Mouse (Mus musculus): ENCODE measurements at regions not wholly inside any gene's neighbourhood (a gene's known extent, or its start where the extent isn't known, plus 50 kb on each side); places are given as distances from the start of the nearest gene placed in this dataset.

DNA sequence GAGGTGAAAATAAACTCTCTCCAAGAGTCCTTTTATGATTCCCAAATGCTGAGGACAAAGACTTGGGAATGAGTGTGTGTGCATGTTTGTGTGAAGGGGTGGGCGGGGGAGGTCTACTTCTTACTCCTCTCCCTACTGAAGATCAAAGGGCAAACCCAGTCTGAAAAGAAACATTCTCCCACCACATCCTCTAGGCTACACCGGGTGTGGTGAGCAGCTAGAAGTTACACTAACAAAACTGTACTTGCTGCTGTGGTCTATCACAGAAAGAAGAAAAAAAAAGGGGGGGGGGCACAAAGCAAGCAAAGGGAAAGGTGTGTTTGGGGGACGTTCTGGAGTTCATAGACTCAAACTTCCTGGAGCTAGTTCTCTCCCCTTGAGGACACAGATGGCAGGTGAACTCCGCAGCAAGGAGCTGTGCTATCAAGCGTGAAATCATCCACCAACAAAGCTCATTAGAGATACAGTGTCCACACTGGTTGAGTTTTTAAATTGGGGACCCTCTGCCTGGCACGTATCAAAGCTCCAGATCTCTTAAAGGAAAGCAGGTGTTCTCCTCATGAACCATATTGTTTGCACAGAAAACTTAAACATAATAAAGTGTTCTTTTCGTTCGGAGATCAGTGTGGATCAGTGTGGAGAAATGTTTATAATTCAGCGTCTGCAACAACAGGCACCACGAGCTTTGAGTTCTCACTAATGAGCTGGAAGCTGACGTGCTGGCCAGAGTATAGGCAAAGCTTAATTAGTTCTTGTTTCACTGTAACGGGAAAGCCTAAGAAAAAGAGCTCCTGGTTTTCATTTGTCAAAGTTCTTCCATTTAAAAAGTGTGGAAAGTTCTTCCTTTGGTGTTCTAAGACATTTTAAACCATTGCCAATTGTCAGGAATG lies 280.7 kb upstream of the Htr2a start:
- DNase-seq (ENCODE audit: low spot score in 2 of 2), result no peak

DNA sequence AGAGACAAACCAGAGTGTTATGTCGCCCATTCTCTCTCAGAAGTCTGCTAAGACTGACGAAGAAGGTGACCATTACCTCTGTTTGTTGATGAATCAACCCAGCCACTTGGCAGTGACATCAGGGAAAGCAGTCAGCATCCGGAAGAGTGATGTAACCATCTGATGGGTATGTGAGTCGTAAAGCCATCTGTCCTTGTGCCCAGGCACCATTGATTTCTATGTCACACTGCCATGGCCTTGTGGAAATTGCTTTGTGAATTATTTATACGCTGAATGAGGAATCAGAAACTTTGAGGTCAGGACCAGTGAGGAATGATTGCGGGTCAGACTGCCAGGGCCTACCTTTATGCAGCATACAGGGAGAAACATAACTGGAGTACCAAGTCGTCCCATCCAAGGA lies 256.2 kb upstream of the Htr2a start:
- DNase-seq (ENCODE audit: low spot score in 2 of 2), result no peak

DNA sequence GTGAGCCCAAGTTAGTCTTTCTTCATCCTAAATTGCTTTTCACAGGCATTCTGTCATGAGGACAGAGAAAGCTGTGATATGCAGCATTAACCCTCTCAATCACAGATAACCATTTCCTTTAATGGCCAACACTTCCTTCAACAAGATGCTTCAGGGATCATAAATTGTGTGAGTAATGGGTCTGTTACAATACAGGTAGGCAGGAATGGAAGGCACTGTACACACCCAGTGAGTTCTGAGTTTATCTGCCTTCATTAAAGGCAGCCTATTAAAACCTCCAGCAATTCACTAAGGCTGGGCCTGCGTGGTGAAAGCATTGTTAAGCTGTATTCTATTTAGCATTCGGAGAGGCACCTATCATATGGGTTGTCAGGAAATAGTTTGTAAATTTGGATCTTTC lies 248.2 kb upstream of the Htr2a start:
- no peak for DNase-seq (ENCODE audit: low spot score in 2 of 2)

DNA sequence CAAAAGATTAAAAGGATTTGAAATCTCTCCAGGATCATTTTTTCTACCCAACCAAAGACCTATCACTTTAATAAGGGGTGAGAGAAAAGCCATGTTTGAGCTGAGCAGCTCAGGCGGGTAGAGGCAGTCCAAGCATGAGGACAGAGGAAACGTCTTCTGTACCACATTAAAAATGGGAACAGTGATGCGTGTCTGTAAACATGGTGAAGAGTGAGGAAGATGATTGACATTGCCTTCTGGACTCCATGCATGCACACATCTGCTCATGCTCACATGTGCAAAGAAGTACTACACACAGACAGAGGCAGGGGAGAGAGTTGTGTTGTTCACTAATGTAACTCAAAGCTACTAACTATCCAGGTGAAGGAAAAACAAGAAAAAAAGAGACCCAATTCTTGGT lies 243.4 kb upstream of the Htr2a start:
- no peak for DNase-seq (ENCODE audit: low spot score in 2 of 2)

DNA sequence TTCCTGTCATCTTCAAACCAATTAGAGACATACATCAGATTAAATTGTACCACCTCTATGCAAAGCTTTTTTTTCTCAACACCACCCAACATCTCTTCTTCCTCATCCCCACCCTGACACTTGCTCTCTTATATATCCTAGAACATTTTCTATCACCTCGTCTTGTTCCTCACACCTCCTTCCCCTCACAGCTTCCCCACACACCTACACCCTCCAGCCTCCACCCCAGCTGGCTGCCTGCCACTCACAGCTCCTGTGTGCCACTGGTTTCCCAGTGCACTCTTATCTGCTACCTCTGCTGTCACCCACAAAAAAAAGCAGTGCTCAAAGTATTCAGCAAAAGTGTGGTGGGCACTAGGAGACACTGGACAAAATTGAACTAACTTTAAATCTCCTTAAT lies 231.2 kb upstream of the Htr2a start:
- no peak for DNase-seq (ENCODE audit: low spot score in 2 of 2)

DNA sequence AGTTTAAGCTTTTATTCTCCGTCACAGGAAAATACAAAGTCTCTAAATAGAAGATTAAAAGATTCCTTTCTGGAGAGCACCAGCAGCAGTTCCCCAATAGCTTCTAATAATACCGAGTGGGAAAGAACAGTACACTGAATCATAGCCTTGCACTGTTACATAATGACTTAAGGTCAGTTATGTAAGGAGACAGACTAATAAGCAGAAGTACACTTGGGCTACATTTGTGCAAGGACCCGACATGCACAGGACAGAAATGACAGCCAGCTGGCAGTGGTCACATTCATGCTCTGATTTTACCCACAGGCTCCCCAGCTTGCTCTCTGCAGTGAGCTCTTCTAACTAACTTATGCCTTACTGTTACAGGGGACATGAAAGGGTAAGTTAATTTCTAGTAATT lies 212.4 kb upstream of the Htr2a start:
- no peak for DNase-seq (ENCODE audit: low spot score in 2 of 2)

DNA sequence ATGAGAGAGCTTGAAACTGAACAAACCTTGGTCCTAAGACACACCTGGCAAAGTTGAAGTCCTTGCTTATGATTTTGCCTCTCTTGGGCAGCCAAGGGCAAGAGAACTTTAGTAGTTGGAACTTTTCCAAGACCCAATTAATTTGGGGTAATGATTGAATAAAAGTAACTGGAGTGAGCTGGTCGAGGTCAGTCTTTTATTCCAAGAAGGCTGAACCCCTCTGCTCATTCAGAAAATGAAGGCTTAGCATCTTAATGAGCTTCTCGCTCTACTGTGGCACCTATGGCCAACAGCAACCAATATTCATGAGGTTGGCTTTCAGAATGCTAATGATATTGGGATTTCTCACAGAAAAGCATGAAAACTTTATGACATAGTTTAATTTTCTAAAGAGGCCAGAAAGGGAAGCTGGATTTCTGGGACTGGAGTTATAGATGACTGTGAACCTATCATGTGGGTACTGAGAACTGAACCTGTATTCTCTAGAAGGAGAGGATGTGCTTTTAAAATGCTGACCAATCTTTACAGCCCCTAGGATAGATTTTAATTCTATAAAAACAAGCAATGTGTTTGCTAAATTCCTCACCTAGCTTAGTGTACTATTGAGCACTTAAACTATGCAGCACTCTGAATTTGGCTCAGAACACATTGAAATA lies 176.5 kb upstream of the Htr2a start:
- no peak for DNase-seq (ENCODE audit: low spot score in 2 of 2)

DNA sequence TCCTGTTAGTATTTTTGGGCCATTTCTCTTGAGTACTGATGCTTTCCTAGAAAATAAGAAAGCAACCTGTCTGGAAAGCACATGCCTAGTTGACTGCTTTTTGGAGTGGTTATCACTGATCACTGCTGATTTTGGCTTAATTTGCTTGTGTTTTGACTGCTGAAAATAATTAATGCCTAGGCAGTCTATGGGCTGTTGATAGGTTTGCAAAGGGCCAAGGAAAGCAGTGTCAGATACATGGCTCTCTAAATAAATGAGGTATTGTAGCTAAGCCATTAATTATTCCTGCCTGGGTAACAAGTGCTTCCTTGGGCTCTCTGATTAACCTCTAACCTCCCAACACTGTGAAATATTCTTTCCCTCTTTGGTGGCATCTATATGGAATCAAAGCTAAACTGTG lies 145.1 kb upstream of the Htr2a start:
- DNase-seq (ENCODE audit: low spot score in 2 of 2), result no peak

DNA sequence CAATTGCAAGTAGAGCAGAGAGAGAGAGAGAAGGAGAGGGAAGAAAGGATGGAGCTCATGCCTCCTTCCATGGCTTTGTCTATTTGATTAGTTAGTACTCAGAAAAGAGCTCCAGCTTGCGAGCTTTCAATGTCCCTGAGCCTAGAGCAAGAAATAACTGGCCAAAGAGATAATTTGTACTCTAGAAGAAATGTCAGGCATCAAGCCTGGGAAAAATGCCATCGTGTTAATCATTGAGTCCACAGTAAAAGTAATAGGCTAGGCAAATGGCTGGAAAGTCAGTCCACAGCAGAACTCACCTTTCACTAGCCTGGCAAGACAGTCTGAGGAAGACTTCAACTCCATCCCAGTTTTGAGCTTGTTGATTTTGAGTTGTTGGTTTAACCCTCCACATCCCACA lies 129.1 kb upstream of the Htr2a start:
- no peak for DNase-seq (ENCODE audit: low spot score in 2 of 2)

DNA sequence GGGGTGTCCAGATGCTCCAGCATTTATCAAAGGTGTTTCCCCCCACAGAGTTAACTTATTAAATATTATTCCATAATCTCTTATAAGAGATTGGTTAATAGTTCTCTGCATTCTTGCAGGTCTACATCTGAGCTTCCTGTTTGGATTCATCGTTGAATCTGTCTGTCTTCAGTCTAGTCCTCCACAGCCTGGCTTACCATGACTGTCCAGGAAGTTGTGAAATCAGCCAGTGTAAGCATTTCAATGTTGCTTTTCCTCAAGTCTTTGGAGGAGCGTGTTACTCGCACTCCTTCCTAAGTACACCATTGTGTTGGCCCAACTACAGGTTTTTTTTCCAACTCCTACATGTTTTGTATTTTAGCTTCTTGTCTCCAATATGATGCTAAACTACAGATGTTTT lies 124.2 kb upstream of the Htr2a start:
- DNase-seq (ENCODE audit: low spot score in 2 of 2), result no peak

DNA sequence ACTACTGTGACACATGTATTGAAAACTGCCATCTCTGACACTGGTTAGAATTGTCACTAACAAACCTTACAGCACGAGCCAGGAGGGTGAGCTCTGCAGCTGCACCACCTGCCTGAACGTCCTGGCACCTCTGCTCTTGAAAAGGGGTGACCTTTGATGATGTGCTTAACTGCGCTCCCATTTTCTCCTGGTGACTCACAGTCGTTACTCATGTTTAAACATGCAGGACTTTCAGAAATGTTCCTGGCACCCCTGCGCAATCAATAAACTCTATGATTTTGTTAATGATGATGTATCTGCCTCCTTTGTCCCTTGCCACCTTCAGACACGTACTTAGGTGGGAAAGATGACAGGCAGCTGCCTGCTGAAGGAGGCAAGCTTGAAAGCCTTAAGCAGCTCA lies 121.1 kb upstream of the Htr2a start:
- DNase-seq (ENCODE audit: low spot score in 2 of 2), result no peak

DNA sequence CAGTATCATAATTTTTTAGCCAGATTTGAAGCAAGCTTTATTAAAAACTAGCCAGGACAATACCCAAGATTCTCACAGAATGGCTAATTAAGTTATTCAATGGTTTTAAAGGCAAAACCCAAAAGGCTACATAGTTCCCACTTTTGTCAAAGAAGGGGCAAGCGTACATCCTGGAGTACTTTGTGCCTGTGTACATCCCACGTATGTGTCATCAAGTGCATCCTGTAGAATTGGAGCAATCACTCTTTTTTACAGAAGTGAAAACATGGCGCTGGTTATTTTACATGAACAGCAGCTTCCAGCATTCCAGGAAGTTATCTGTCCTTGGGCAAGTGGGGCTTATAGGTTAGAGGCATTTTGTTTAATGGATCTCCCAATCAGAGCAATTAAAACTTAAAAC lies 119.0 kb upstream of the Htr2a start:
- no peak for DNase-seq (ENCODE audit: low spot score in 2 of 2)

DNA sequence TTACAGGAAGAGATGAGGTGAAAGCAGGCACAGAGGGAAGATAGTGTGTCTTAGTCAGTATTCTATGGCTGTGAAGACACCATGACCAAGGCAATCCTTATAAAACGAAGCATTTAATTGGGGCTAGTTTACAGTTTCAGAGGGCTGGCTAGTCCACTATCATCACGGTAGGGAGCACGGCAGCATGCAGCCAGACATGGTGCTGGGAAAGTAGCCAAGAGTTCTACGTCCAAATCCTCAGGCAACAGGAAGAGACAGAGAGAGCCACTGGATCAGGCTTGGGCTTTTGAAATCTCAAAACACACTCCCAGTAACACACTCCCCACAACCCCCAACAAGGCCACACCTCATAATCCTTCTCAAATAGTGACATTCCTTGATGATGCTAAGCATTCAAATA lies 113.4 kb upstream of the Htr2a start:
- DNase-seq (ENCODE audit: low spot score in 2 of 2), result no peak

DNA sequence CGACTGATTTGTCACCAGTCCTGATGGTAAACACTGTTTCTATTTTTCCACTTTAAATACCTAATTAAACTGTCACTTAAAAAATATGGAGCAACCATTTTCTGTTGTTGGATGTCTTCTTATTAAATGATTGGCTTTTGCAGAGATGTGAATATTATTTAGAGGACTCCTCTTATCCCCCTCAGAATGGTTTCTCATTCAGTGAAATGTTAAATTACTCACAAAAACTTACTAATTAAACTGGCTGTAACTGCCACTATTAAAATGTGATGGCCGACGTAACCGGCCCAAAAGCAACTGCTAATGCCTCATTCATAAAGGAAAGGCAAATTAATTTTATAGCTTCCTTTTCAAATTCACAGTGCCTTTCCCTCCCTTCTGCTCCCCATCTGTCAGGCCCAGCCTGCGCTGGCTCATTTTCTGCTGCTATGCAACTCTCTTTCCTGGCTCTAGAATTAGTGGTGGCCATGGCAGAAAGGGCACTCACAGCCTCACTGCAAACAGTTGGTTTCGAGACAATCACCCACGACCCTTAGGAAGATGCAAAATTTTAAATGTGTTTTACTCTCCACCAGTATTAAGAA lies 111.2 kb upstream of the Htr2a start:
- DNase-seq (ENCODE audit: low spot score in 2 of 2), result no peak

DNA sequence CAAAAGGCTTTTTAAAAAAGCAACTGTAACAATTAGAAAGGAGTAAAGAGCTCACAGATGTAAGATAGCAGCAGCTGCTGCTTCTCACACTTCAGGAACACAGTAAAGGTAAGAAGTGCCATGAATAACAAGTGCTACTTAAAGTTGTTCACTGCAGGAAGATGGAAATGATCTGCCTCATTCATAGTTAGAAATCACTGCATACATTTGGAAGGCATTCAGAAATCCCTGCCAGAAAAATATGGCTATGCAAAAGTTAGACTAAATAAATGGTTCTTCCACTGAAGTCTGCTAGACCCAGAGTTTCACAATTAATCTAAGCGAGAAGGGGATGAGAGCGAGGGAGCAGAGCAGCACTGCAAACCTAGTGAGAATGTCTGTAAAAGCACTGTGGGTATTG lies 102.5 kb upstream of the Htr2a start:
- no peak for DNase-seq (ENCODE audit: low spot score in 2 of 2)

DNA sequence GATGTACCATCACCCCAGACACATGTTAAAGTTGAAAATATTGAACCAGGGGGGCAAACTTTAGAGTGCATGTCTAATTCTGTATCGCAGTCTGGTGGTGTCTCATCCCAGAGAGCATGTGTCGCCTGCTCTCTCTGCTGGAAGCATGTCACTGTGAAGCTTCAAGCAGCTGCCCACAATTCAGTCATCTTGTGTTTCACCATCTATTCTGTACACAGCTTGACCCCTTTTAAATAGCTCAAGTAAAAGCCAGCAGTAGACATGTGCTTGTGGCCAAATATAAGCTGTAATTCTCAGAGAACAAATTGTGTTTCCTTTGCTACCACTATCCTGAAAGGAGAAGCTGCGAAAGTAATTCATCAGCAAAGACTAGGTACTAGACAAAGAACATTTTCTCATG lies 96.6 kb upstream of the Htr2a start:
- no peak for DNase-seq (ENCODE audit: low spot score in 2 of 2)

DNA sequence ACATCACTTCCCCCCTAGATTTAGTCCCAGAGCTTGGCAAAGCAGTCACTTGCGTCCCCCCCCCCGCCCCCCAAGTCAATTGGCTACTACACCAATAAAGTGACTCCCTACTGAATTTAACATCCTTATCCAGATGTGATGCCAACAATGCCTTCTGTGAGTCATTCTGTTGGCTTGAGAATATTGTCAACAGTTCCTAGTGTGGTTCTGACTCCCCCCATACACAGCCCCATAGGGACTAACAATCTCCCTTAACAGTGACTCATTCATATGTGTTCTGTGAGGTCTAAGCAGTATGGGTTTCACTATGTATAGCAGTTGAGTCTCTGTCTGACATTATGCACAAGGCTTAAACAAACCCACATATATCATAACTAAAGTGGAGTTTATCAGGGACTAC lies 89.5 kb upstream of the Htr2a start:
- DNase-seq (ENCODE audit: low spot score in 2 of 2), result no peak

DNA sequence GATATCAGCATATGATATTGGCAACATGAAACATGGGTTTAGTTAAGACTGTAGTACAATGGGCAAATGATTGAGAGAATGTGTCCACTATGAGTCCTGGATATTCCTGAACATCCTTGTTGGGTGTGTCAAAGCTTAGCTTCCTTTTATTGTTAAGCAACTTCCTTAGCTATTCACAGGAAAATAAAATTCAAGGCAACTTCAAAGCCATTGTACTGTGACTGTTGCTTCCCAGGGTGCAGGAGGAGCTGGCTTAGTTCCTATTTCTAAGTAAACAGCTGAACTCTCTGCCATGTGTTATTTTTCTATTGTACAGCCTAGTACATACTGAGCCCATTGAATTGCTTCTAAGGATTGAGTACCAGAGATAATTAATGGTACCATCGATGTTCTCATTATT lies 87.0 kb upstream of the Htr2a start:
- DNase-seq (ENCODE audit: low spot score in 2 of 2), result no peak

DNA sequence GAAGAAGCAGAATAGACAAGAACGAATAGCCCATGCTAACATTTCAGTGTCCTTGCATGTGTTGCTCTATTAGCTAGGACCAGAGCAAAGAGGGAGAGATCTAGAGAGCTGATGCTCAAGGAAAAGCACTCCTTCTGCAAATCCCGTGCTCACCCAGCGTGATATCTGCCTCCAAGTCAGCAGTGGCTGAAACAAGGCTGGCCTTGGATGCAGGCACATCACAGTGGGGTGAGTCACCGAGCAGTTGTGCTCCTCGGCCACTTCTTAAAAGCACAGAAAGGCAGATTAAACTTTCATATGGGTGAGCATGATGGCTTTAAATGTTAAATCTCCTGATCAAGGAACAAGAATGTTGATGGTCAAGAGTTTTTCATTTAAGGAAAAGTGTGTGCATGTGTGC lies 82.3 kb upstream of the Htr2a start:
- DNase-seq (ENCODE audit: low spot score in 2 of 2), result no peak
